Mouse (Mus musculus) kidney, adult 11 months (tissue): ENCODE measurements around the gene Trim58.

Experiments used
- DNase-seq: peaks from one replicate; pipeline ENCODE4 v3.0.0; 2022

Trim58 gene

GRCm38 (mm10) chr11:58640272-58640867, at the start of gene Trim58:
Trim58 (plus strand) TSS chr11:58640465.
- no peak for DNase-seq

DNA sequence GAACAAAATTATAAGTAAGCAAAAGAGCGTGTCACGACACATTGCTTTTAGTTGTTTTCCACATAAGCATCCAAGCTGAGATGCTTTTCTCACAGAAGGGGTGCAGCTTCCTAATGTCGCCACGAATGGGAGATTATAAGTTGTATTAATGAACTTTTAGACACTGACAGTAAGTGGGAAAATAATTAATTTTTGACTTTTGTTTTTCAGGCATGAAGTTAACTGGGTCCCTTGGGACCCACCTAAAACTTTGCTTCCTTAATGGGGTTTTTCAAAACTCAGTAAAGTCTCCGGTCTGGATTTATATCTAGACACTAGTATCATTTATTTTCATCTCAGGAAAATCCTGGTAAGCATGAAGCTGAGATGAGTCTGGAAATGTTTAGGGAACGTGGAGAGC, 45.5 kb upstream of the Trim58 start, which contains the start of gene Olfr324:
Gene Olfr324 (plus strand): TSS at position 301 of the 400 bp plus-strand sequence.
- DNase-seq, result no peak

DNA sequence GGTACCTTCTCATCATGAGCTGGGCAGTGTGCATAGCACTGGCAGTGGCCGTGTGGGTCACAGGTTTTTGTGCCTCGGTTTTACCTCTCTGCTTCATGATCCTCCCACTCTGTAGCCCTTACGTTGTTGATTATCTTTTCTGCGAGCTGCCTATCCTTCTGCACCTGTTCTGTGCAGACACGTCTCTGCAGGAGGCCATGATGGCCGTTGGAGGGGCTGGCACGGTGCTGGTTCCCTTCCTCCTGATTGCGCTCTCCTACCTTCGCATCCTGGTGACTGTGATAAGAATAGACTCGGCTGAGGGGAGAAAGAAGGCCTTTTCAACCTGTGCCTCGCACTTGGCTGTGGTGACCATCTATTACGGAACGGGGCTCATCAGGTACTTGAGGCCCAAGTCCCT, 42.4 kb upstream of the Trim58 start:
- no peak for DNase-seq

DNA sequence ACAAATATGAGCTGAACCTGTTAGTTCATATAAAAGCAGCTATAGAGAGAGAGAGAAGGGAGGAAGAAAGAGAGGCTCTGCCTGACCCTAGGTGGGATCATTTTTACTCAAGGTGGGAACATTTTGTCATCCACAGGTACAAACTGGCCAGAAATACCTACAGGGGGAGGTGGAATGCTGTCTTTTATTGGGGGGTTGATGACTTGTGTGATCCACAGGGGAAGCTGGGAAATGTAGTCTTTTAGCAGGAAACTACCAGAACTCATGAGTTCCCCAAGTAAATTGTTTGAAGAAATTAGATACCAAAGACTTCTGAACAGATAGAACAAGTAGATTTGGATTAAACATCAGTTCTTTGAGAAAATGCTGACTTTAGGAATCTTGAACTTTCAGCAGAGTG, 38.2 kb upstream of the Trim58 start:
- no peak for DNase-seq

DNA sequence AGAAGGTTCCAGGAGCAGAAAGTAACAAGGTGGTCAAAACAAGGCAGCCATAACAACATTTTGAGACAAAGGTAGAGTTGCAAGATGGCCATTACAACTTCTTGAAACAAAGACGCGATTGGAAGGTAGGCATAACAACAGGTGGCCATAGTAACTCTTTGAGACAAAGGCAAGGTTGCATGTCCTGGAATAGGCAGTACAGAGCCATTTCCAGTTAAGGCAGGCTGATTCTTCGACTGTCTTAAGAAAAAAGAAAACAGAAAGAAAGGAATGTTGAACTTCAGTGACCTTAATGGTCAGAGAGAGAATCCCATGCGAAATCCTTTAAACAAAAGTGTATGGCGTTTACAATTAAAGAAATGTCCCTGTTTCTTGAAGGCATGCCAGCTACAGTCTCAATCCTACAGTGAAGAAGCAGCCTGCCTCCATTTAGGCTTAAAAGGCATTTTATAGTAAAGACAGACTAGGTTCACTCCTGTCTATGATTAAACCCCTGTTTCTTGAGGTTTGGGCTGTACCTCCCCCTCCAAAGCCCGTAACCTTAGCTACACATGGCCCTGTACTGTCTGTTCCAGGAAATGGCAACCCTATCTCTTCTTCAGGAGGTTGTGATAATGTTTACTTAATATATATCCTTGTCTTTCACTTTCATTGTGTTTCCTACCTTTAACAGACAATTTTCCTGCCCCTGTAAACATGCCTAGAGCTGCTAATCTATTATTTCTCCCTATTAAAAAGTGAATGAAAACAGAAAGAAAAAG, 37.3 kb upstream of the Trim58 start:
- no peak for DNase-seq

DNA sequence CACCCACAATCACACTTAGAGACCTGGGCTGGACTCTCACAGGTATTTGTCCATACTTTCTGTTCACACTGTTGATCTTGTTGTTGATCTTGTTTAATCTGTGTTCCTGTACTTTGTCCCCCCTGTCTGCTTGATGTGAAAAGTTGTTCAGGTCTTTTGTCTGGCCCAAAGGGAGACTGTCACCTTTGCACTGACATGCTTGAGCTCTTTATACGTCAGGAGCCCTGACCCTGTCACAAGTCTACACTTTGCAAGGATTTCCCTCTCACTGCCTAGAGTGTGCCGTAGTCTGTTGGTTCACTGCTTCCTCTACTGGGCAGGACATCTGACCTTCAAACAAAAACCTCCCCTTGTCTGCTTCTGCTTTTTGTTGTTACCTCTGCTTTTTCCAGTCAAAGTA, 35.6 kb upstream of the Trim58 start:
- no peak for DNase-seq

DNA sequence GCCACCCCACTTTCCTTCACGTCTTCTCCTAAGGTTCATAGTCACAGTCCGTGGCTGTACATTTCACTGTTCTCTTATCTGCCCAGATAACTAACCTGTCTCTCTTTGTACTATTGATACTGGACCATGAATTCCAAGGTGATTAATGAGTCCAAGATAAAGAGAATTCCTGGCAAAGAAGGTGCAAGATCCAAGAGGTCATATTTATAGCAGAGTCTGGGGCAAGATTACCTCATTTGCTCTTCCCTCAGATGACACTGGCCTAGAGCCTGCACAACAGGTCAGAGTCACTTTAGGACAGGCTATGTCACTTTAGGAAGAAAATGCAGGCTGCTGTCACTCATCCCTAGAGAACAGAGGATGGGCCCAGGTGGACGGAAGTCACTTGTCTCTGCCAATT, 35.0 kb upstream of the Trim58 start:
- DNase-seq, result no peak

DNA sequence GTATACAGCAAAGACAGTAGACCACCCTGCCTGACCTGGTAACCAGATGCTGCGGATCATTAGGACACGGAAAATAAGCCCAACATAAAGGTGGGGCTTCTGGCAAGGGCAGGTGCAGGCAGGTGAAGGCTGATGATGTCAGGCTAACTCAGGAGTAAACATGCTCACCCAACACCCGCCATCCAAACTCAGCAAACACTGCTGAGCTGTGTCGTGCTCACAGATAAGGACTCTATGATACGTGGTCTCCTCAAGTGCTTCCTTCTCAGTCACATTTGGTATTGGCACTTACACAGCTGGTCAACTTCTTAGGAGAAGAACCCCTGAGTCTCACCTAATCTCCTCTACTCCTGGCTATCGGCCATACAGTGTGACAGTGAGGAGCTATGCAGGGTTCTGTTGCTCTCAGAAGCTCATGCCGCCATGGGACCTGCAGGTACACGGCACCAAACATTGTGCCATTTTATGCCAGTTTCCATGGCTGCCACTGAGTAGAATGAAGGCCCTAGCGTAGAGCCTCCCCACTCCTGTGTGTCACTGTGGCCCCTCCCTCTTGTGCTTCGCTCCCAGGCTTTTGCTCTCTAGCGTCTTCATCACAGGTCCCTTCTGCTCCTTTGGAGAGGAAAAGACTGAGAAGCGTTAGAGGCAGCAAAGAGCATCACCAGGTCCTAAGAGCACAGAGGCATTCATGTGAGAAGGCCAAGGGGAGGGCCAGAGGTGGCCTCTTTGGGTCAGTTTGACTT, 33.9 kb upstream of the Trim58 start:
- no peak for DNase-seq

DNA sequence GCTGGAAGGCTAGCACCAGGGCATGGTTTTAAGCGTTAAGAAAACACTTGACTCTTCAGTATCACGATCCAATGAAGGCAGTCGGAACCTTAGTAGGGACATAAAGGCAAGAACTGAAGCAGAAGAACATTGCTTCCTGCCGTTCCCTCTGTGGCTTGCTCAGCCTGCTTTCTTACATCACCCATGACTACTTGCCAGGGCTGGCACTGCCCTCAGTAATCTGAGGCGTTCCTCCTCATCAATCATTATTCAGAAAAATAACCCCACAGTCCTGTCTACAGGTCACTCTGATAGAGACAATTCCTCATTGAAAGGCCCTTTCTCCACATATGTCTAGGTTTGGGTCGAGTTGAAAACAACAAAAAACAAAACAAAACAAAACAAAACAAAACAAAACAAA, 33.2 kb upstream of the Trim58 start:
- DNase-seq, result no peak

GRCm38 (mm10) chr11:58613359-58613758, 26.9 kb upstream of the Trim58 start:
- no peak for DNase-seq

GRCm38 (mm10) chr11:58614526-58614925, 25.7 kb upstream of the Trim58 start:
- DNase-seq, result peak; percentile 12

DNA sequence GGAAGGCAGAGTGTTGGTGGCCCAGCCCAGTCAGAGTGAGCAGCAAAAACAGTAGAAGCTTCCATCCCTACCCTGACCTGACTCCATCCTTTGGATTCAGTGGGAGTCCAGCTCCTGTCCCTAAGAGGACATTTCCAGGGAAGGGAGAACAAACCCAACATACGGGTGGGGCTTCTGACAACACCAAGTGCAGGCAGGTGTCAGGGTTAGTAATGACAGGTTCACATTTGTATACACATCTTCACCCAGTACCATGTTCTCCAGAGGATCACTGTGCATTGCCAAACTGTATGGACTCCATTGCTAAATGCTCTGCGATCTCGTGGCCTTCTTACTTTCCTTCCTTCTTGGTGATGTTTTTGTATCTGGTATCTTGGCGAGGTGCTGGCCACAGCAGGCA, 24.3 kb upstream of the Trim58 start, which contains the start of gene 2210407C18Rik:
Gene 2210407C18Rik (minus strand): TSS at position 101 of the 400 bp plus-strand sequence.
- no peak for DNase-seq

DNA sequence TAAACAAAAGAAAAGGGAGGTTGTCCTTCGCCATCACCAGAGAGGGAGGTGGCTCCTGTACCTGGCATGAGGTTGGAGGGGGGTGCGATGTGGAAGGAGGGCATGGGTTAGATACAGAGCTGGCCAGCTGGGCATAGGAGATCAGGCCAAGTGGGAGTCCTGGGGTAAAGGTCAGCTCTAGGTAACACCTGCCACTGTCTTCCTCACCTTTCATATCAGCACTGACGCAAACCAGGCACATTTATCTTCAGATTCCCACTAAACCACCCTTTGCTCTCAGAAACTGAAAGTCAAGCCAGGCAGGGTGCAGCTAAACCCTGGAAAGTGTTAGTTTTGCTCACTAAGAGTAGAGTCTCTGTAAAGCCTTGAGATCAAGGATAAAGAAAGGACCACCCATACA, 21.9 kb upstream of the Trim58 start:
- no peak for DNase-seq

DNA sequence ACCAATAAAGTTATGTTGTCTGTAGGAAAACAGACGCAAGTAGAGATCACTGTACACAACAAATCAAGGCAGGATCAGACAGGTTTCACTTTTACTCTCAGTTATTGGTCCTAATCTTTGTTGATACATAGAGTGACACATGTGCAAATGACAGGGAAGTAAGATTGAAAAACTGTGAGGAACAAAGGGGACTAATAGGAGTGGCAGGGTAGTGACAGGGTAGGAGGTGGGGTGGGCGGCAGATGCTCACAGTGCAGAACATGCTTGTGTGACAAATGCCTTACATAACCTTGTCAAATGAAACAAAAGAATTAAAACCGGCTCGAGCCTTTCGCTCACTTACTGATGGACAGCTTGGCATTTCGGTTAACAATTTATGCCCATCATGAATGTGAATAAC, 21.5 kb upstream of the Trim58 start:
- no peak for DNase-seq

DNA sequence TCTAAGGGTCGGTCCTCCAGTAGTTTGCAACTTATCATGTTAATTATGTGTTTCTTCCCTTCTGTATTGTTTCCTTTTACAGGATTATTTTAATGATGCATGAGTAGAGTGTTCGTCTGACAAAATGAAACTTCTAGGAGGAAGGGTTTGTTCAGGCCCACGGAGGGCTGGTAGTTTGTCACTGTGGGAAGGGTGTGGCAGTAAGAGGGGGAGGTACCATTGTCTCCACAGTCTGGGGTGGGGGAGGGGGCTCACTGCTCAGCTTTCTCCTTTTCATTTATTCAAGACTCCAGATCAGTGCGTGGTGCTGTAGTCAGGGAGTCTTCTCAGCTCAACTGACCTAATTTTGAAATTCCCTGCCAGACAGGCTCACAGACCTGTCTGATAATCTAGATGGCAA, 14.1 kb upstream of the Trim58 start:
- no peak for DNase-seq

- no peak for DNase-seq
Observed at GRCm38 (mm10) chr11:58630401-58630800, 9.9 kb upstream of the Trim58 start, which contains the start of gene Olfr323. Olfr323 (minus strand) TSS chr11:58630501.

DNA sequence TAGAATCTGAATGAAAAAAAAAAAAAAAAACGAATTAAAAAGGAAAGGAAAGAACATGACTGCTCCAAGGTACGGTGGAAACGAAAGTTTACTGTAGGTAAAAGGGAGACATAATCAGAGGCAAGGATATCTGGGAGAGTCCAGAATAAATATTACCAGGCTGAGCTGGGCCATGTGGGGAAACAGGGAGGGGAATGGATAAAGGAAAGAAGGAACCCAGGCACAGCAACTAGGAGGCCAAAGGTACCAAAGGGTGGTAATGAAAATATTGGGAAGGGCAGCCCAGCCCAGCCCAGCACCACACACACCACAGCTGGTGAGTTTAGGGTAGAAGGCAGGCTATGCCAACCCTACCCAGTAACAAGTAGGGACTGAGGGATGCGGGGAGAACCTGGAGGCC, 5.4 kb upstream of the Trim58 start:
- no peak for DNase-seq

- DNase-seq, result no peak
Observed at GRCm38 (mm10) chr11:58636376-58636977, 3.8 kb upstream of the Trim58 start.

DNA sequence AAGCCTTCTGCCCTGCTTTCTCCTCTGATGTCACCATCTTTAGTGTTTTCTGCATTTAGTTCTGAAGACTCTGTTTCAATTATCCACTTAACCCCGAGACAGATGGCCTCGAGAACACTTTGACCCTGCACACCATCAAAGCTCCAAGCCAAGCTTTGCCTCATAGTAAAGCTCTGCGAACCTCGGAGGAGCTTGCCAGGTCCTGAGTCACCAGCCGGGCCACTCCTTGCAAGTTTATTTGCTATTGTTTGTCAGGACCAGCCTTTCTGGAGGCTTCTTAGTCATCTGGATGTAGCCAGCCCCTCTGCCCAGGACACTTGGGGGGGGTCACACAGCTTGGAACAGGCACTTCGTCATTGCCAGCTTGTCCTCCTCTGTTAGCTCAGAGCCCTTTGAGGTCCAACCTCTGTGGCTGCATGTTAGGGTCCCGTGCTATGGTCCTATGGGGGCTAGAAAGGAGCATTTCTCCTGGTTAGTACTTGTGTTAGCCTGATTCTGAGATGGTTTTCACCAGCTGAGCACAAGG, 2.0 kb upstream of the Trim58 start:
- DNase-seq, result no peak

GRCm38 (mm10) chr11:58641057-58641456, 792 bp downstream of the Trim58 start:
- DNase-seq, result no peak

GRCm38 (mm10) chr11:58641638-58642358, 1.5 kb downstream of the Trim58 start:
- no peak for DNase-seq

GRCm38 (mm10) chr11:58643350-58643749, 3.1 kb downstream of the Trim58 start:
- no peak for DNase-seq
